Mouse (Mus musculus): ENCODE measurements around the gene Rnf31. TPM values are rescaled to one million over a fixed set of nuclear protein-coding genes. Genes with fewer than 3 reads are reported as not detected.

Rnf31 gene
- 20.4 and 22.0 TPM in 2 replicates for polyA plus RNA-seq (2015; fragmentation: Nextera tagmentation; extraction: Ambion mirVana)

DNA sequence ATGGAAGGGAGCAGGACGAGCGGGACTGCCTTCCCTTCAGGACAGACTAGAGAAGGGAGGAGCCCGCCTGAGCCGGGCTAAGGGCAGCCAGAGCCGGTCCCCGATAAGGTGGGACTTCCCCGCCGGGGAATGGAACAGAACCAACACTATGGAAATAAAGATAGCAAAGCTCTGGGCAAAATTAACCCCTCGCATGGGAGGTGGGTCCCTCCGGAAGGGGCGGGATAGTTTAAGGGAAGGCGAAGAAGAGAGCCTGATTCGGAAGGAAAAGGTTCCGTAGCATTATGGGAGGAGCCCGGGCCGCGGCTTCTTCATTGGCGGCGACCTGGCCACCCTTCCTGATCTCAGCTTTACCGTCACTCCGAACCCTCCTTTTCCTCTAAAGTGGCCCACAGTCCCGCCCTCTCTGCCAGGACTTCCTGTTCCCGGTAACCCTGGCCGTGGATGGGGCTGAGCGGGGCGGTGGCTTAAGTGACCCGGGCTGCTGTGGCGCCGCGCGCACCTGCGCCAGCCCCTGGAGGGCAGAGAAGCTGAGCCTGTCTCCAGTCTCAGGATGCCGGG is at the start of gene Rnf31:
Rnf31 (plus strand) TSS at position 378 of the 561 bp plus-strand sequence.
- H3K36me3 ChIP-seq, result peaks cover 39% of the 10 kb centered on the region
- peak within 1 kb of the TSS; percentile 95 for H3K4me2 ChIP-seq
- peaks cover 39% of the 10 kb centered on the region for H3K4me1 ChIP-seq
- peak within 1 kb of the TSS; percentile 87 for H3K9ac ChIP-seq (replicated peaks)
- H3K27me3 ChIP-seq (replicated peaks), result no peaks in the 10 kb centered on the region
- WGBS, result 0% methylated on average over 33 of the region's 33 CpGs
- peak within 1 kb of the TSS; percentile 92 for H3K27ac ChIP-seq (replicated peaks)
- ATAC-seq (ENCODE audit: low FRiP score), result peak; percentile 90
- H3K4me3 ChIP-seq (replicated peaks), result peak within 1 kb of the TSS; percentile 93
- H3K9me3 ChIP-seq (replicated peaks), result no peaks in the 10 kb centered on the region

DNA sequence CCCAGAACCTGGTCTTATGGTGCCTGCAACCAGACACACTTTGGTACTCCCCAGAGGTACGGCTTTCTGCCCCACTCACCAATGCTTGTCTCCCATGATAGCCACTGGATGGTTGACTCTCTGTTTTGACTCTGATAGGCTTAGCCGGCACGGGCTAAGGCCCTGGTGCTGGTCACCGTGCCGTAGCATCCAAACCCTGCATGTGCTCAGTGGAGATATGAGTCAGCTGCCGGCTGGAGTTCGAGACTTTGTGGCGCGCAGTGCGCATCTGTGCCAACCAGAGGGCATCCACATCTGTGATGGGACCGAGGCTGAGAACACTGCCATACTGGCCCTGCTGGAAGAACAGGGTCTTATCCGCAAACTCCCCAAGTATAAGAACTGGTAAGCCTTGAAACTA is 49.2 kb upstream of the Rnf31 start:
- peaks cover 32% of the 10 kb centered on the region for H3K4me1 ChIP-seq
- 98% methylated on average over 12 of the region's 12 CpGs for WGBS

DNA sequence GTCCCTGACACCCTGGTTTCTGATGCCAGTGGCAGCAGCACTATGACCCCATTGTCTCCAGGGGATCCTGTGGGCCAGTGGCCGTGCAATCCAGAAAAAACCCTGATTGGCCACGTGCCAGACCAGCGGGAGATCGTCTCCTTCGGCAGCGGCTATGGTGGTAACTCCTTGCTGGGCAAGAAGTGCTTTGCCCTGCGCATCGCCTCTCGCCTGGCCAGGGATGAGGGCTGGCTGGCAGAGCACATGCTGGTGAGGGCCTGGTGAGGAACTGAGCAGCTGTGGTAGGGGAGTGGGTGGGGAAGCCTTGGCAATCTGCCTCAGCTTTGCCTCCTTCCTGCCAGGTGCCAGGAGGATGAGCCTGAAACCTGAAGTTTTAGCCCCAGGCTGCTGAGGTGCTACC is 47.2 kb upstream of the Rnf31 start:
- H3K4me3 ChIP-seq (replicated peaks), result no peak overlapping the region
- H3K27ac ChIP-seq (replicated peaks), result no peak overlapping the region
- no peaks in the 10 kb centered on the region for H3K27me3 ChIP-seq (replicated peaks)
- H3K4me1 ChIP-seq, result peaks cover 32% of the 10 kb centered on the region
- WGBS, result 60% methylated on average over 9 of the region's 9 CpGs
- ATAC-seq (ENCODE audit: low FRiP score), result no peak
- no peak overlapping the region for H3K4me2 ChIP-seq
- H3K36me3 ChIP-seq, result peaks cover 45% of the 10 kb centered on the region
- no peaks in the 10 kb centered on the region for H3K9me3 ChIP-seq (replicated peaks)
- no peak overlapping the region for H3K9ac ChIP-seq (replicated peaks)

More for the DNA sequence above, 49.2 kb upstream of the Rnf31 start:
- Histone ChIP-seq H3K27me3 (replicated peaks) (0 out of 2 replicates have a peak, but pooled peaks cover under 1% of the 10 kb centered on the region), H3K4me2 (no peak overlapping the region), H3K27ac (replicated peaks) (no peak overlapping the region), H3K36me3 (peaks cover 25% of the 10 kb centered on the region), H3K4me3 (replicated peaks) (no peak overlapping the region), H3K9ac (replicated peaks) (no peak overlapping the region), H3K9me3 (replicated peaks) (no peaks in the 10 kb centered on the region)
- no peak for ATAC-seq (ENCODE audit: low FRiP score)

DNA sequence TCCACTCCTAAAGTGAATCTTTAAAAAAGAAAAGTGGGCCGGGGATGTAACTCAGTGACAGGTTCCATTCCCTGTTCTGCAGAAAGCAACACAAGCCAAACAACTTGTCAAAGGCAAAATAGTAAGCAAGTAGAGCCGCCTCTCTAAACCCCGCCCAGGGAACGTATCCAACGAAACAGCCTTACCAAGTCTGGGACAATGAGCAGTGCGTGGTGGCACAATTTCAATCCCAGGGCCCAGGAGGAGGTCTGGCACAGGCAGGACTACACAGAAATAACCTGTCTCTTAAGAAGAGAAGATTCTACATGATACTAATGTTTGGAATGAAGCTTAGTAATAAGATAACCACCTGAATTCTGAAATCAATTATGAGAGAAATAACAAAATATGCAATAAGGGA is 41.3 kb upstream of the Rnf31 start:
- WGBS, result 83% methylated on average over 6 of the region's 6 CpGs
- Histone ChIP-seq H3K4me3 (replicated peaks) (no peak overlapping the region), H3K9me3 (replicated peaks) (no peaks in the 10 kb centered on the region), H3K4me2 (no peak overlapping the region), H3K9ac (replicated peaks) (no peak overlapping the region), H3K27ac (replicated peaks) (no peak overlapping the region), H3K4me1 (no peaks in the 10 kb centered on the region), H3K36me3 (peaks cover 28% of the 10 kb centered on the region), H3K27me3 (replicated peaks) (no peaks in the 10 kb centered on the region)
- no peak for ATAC-seq (ENCODE audit: low FRiP score)

DNA sequence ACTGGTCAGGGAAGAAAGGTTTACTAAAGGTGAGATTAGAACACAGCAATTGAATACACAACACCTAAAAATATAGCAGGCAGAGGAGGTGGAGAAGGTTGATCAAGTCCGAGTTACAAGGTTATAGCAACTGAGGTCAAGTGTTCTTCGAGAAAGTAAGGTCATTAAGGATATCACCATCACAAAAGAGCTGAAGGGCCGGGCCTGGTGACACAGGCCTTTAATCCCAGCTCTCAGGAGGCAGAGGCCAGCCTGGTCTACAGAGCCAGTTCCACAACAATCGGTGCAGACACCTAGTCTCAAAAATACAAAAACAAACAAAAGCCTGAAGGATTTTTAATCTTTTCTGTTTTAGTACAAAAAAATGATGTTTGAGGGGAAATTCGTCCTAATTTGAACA is 40.2 kb upstream of the Rnf31 start:
- no peak overlapping the region for H3K9ac ChIP-seq (replicated peaks)
- H3K9me3 ChIP-seq (replicated peaks), result no peaks in the 10 kb centered on the region
- WGBS, result 58% methylated on average over 5 of the region's 5 CpGs
- no peak for ATAC-seq (ENCODE audit: low FRiP score)
- H3K4me3 ChIP-seq (replicated peaks), result no peak overlapping the region
- H3K4me1 ChIP-seq, result no peaks in the 10 kb centered on the region
- H3K36me3 ChIP-seq, result peaks cover 24% of the 10 kb centered on the region
- H3K4me2 ChIP-seq, result no peak overlapping the region
- H3K27me3 ChIP-seq (replicated peaks), result no peaks in the 10 kb centered on the region
- no peak overlapping the region for H3K27ac ChIP-seq (replicated peaks)

DNA sequence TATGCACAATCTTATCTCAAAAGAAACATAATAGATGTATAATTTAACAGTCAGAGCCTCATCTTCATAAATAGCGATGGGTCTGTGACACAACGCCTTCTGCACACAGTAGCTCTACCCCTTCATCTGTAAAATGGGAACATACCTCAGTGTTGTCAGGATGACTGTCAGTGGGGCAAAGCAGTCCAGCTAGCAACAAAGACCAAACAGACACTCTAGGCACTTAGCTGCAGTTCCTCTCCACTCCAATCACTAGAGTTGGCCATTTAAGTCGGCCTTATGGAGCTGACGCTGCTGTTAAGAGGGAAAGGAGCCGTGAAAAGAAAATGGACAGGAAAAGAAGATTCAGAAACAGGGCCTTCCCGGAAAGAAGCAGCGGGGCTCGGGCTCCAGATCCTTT is 39.7 kb upstream of the Rnf31 start:
- no peak overlapping the region for H3K4me3 ChIP-seq (replicated peaks)
- no peaks in the 10 kb centered on the region for H3K9me3 ChIP-seq (replicated peaks)
- no peaks in the 10 kb centered on the region for H3K27me3 ChIP-seq (replicated peaks)
- ATAC-seq (ENCODE audit: low FRiP score), result no peak
- H3K4me1 ChIP-seq, result no peaks in the 10 kb centered on the region
- H3K9ac ChIP-seq (replicated peaks), result no peak overlapping the region
- 96% methylated on average over 8 of the region's 8 CpGs for WGBS
- H3K4me2 ChIP-seq, result no peak overlapping the region
- H3K27ac ChIP-seq (replicated peaks), result no peak overlapping the region
- H3K36me3 ChIP-seq, result peaks cover 24% of the 10 kb centered on the region

DNA sequence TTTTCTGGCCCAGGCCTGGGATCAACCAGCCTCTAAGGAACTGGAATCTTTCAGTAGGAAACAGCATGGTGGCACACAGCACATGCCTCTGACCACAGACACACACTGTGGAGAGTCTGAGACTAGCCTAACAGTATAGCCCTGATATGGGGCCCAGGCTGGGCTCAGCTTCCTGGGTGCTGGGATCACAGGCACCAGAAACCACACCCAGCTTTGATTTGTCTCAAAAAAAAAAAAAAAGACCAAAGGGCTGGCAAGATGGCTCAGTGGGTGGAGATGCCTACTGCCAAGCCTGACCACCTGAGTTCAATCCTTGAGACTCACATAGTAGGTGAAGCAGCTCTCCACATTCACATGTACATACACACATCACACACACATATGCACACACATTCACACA is 36.9 kb upstream of the Rnf31 start:
- ATAC-seq (ENCODE audit: low FRiP score), result no peak
- Histone ChIP-seq H3K27me3 (replicated peaks) (no peaks in the 10 kb centered on the region), H3K4me3 (replicated peaks) (no peak overlapping the region), H3K4me2 (no peak overlapping the region), H3K4me1 (peaks cover 3% of the 10 kb centered on the region), H3K36me3 (no peaks in the 10 kb centered on the region; the same call in 1 of the 2 replicates), H3K27ac (replicated peaks) (no peak overlapping the region), H3K9ac (replicated peaks) (no peak overlapping the region), H3K9me3 (replicated peaks) (no peaks in the 10 kb centered on the region)

DNA sequence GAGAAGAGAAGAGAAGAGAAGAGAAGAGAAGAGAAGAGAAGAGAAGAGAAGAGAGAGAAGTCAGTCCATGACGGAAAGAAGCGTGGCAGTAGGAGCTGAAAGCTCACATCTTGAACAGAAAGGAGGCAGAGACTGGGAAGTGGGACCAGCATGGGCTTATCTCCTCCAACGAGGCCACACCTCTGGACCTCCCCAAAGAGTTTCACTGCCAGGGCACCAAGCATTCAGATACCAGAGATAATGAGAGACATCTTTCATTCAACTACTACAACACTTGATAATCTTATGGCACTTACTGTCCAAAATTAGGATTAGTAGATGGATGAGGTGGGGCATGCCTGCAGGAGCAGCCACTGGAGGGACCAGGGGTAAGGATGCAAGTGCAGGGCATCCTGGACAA is 35.7 kb upstream of the Rnf31 start:
- Histone ChIP-seq H3K9ac (replicated peaks) (no peak overlapping the region), H3K27me3 (replicated peaks) (no peaks in the 10 kb centered on the region), H3K9me3 (replicated peaks) (no peaks in the 10 kb centered on the region), H3K36me3 (no peaks in the 10 kb centered on the region), H3K4me3 (replicated peaks) (no peak overlapping the region), H3K4me2 (no peak overlapping the region), H3K27ac (replicated peaks) (no peak overlapping the region), H3K4me1 (peaks cover 3% of the 10 kb centered on the region)
- 89% methylated on average over 3 of the region's 3 CpGs for WGBS
- no peak for ATAC-seq (ENCODE audit: low FRiP score)

DNA sequence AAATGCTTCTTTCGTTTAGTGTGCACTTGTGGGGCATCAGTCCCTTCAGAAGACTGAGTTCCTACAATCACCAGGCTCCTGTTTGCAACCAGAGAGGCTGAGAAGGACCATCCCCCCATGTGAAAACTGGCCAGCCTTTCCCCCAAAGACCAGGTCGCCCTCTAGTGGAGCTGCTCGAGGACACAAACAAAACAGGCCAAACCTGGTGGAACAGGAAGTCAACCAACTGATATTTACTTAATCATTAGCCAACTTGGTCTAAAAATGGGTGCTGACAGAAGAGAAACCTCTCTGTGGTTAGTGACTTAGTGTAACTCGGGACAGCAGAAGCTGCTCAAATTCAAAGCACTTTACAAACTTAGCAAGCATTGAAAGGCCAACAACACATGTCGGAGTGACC is 34.5 kb upstream of the Rnf31 start:
- H3K27me3 ChIP-seq (replicated peaks), result no peaks in the 10 kb centered on the region
- H3K4me1 ChIP-seq, result peaks cover 15% of the 10 kb centered on the region
- no peak overlapping the region for H3K27ac ChIP-seq (replicated peaks)
- H3K36me3 ChIP-seq, result no peaks in the 10 kb centered on the region
- no peak for ATAC-seq (ENCODE audit: low FRiP score)
- H3K4me2 ChIP-seq, result no peak overlapping the region
- no peaks in the 10 kb centered on the region for H3K9me3 ChIP-seq (replicated peaks)
- no peak overlapping the region for H3K9ac ChIP-seq (replicated peaks)
- H3K4me3 ChIP-seq (replicated peaks), result no peak overlapping the region
- 28% methylated on average over 5 of the region's 5 CpGs for WGBS

DNA sequence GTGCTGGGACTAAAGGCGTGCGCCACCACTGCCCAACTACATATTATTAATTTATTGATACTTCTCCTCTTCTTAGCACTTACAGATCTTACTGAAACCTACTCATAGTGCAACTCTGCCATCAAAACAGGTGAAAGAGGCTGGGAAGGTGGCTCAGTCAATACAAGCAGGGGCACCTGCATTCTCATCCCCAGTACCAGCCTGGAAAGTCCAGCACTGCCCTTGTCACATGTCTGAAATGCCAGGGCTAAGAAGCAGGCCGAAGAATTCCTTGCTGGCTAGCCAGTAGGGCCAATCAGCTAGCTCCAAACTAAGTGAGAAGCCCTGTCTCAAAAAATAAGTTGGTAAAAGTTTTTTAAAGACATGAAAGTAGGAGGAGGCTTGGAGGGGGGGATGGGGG is 33.9 kb upstream of the Rnf31 start:
- 92% methylated on average over 3 of the region's 3 CpGs for WGBS
- no peaks in the 10 kb centered on the region for H3K36me3 ChIP-seq
- no peak overlapping the region for H3K4me2 ChIP-seq
- no peak overlapping the region for H3K4me3 ChIP-seq (replicated peaks)
- no peak overlapping the region for H3K9ac ChIP-seq (replicated peaks)
- no peak for ATAC-seq (ENCODE audit: low FRiP score)
- no peak overlapping the region for H3K27ac ChIP-seq (replicated peaks)
- H3K4me1 ChIP-seq, result peaks cover 21% of the 10 kb centered on the region
- H3K9me3 ChIP-seq (replicated peaks), result no peaks in the 10 kb centered on the region
- no peaks in the 10 kb centered on the region for H3K27me3 ChIP-seq (replicated peaks)

DNA sequence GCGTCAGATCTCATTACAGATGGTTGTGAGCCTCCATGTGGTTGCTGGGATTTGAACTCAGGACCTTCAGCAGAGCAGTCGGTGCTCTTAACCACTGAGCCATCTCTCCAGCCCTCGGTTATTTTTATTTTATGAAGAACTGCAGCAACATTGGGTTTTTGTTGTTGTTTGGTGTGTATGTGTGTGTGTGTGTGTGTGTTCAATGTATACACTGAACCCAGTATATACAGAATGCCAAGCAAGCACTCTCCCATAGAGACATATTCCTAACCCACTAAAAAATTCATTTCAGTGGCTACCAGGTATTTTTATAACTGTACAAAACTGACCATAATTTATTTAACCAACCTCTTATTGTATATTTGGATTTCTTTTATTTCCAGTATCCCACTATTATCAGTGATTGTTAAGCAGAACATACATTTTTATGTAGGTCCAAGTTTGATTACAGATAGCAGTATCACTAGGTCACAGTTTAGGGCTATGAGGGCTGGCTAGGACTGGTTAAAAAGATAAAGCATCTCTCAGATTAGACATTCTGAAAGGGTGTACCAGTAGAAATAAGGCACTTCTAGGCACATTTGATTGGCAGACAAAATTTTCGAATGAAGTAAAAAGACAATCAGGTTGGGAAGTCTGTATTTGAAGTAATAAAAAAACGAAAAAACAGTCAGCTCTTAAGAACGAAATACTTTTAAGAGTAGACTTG is 32.6 kb upstream of the Rnf31 start:
- WGBS, result 62% methylated on average over 6 of the region's 6 CpGs
- peak overlapping the region; percentile 70 for H3K9ac ChIP-seq (replicated peaks)

DNA sequence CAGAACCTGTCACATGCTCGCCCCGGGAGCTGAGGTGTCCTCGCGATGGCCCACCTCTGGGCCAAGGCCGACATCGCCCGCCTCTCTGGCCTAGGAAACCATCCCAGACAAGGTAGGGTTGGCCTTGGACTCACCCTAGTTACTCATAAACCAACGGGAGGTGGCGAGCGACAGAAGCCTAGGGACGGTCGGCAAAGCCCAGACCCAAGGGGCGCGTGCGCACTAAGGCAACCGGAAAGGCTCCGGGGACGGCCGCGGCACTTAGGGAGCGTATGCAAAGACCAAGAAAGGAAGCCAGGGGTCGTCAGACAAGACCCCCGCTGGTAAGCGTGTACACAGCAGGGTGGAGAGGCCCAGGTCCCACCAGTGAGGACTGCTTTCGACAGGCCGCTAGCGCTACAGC is 31.7 kb upstream of the Rnf31 start, which contains the start of gene Dcaf11:
Dcaf11 (plus strand) TSS at position 208 of the 403 bp plus-strand sequence.
- Histone ChIP-seq H3K27ac (replicated peaks) (peak within 1 kb of the TSS; percentile 99), H3K4me2 (peak within 1 kb of the TSS; percentile 86), H3K4me3 (replicated peaks) (peak within 1 kb of the TSS; percentile 63), H3K4me1 (peaks cover 25% of the 10 kb centered on the region), H3K9ac (replicated peaks) (peak within 1 kb of the TSS; percentile 70), H3K36me3 (peaks cover 14% of the 10 kb centered on the region), H3K27me3 (replicated peaks) (no peaks in the 10 kb centered on the region), H3K9me3 (replicated peaks) (no peaks in the 10 kb centered on the region)
- under 1% methylated on average over 27 of the region's 27 CpGs for WGBS
- peak; percentile 82 for ATAC-seq (ENCODE audit: low FRiP score)

More for the DNA sequence above, 32.6 kb upstream of the Rnf31 start:
- Histone ChIP-seq H3K27ac (replicated peaks) (no peak overlapping the region), H3K27me3 (replicated peaks) (no peaks in the 10 kb centered on the region), H3K4me2 (peak overlapping the region; percentile 86), H3K36me3 (peaks cover 5% of the 10 kb centered on the region), H3K9me3 (replicated peaks) (no peaks in the 10 kb centered on the region), H3K4me3 (replicated peaks) (peak overlapping the region; percentile 63), H3K4me1 (peaks cover 25% of the 10 kb centered on the region)
- no peak for ATAC-seq (ENCODE audit: low FRiP score)
